Mouse (Mus musculus): ENCODE measurements around the gene Upf3a.
A peak's percentile ranks its signal among the peaks of the same experiment; 100 is the strongest.

- peak; percentile 77 for TF ChIP-seq CTCF (IDR thresholded peaks at IDR 0.05; ENCODE audit: extremely low read depth, insufficient read depth, low read length)
- no peak for TF ChIP-seq POLR2A (IDR thresholded peaks at IDR 0.05; ENCODE audit: extremely low read depth, insufficient read depth, low read length)
These were observed 31.7 kb upstream of the Upf3a start for GRCm38 (mm10) chr8:13753680-13754079.

All from cortical plate, adult 2 months (tissue).